ENCODE assay signal across 18 mouse cellular contexts in the genomic region with DNA sequence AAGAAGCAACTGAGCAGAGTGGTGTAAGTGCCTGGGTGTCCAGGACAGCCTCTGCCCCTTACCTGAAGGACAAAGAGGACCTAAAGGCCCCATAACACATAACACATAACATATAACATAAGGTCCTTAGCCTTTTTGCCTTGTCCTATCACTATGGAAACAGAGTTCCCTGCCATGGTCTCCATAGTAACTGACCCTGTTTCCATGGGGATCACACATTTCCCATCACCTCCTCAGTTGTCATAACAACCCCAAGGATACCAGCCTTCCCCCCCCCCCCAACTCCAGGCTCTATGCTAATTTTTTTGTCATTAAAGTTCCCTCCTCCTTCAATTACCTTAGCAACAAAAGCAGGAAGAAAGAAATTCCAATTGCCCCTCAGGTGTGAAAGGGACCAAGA. TPM values are rescaled to one million over a fixed set of nuclear protein-coding genes. Genes with fewer than 3 reads are reported as not detected.
A peak's percentile ranks its signal among the peaks of the same experiment; 100 is the strongest.
DNase-seq lines count a peak whose midpoint lies in the region; ATAC-seq lines count a peak whose summit lies in the region.
"Had no signal": no experiment of that assay in that cellular context is flagged by ENCODE, and none has a peak within 500 bp of the region (broad histone marks: within the 10 kb centered on the region; RNA-seq: fewer than 3 reads in every experiment).

No protein-coding gene starts in this region.

- H3K27ac ChIP-seq in hindbrain, embryonic 10.5 days = 0 out of 2 replicates have a peak overlapping the region, but pooled peaks have one; percentile 40
- peak overlapping the region; percentile 80 for H3K27ac ChIP-seq in midbrain, embryonic 13.5 days
- H3K27ac ChIP-seq: embryonic facial prominence, embryonic 13.5 days; heart, embryonic 10.5 days had no signal

- no peak overlapping the region for H3K4me3 ChIP-seq in hindbrain, embryonic 10.5 days
- H3K4me3 ChIP-seq in midbrain, embryonic 13.5 days (replicated peaks) = no peak overlapping the region
- H3K4me3 ChIP-seq: embryonic facial prominence, embryonic 13.5 days; heart, embryonic 10.5 days had no signal

- H3K4me1 ChIP-seq in hindbrain, embryonic 10.5 days (replicated peaks) = peaks cover 48% of the 10 kb centered on the region
- peaks cover 51% of the 10 kb centered on the region for H3K4me1 ChIP-seq in midbrain, embryonic 13.5 days (replicated peaks)

- no peak overlapping the region for H3K9ac ChIP-seq in midbrain, embryonic 13.5 days (replicated peaks)
- H3K9ac ChIP-seq: embryonic facial prominence, embryonic 13.5 days; lung, embryonic 14.5 days had no signal

- H3K4me2 ChIP-seq in midbrain, embryonic 13.5 days (replicated peaks) = peak overlapping the region; percentile 16
- H3K4me2 ChIP-seq: embryonic facial prominence, embryonic 13.5 days; lung, embryonic 14.5 days had no signal

- H3K27me3 ChIP-seq in hindbrain, embryonic 10.5 days (ENCODE audit: insufficient read depth, poor library complexity, severe bottlenecking) = peaks cover 31% of the 10 kb centered on the region
- peaks cover 29% of the 10 kb centered on the region for H3K27me3 ChIP-seq in midbrain, embryonic 13.5 days
- H3K27me3 ChIP-seq: CH12.LX had no signal

- no peak for ATAC-seq in midbrain, embryonic 13.5 days

- H3K36me3 ChIP-seq in hindbrain, embryonic 10.5 days = no peaks in the 10 kb centered on the region
- no peaks in the 10 kb centered on the region for H3K36me3 ChIP-seq in midbrain, embryonic 13.5 days
- H3K36me3 ChIP-seq: embryonic facial prominence, embryonic 13.5 days; heart, embryonic 10.5 days had no signal

- DNase-seq in embryo, embryonic 10.5 days (ENCODE audit: low spot score) = peak; percentile 43
- no peak for DNase-seq in embryo, embryonic 11 days
- DNase-seq in R1 (ENCODE audit: low read depth, low spot score) = peak; percentile 47
- no peak for DNase-seq in hindbrain, embryonic 10.5 days (ENCODE audit: low spot score)
- DNase-seq in gastrocnemius, adult 8-10 months (ENCODE audit: low spot score in 2 of 2) = no peak
- no peak for DNase-seq in natural killer cell, adult 2 months (ENCODE audit: low spot score in 2 of 2)
- no peak for DNase-seq in right cerebral cortex, postnatal 25 days
- DNase-seq: cerebellum, postnatal 14 days; gastrocnemius, postnatal 25 days; heart, postnatal 4 days; kidney, adult 2 months; kidney, postnatal 36 days; lung, embryonic 14.5 days; right cerebral cortex, postnatal 4 days had no signal

- no peaks in the 10 kb centered on the region for H3K9me3 ChIP-seq in hindbrain, embryonic 10.5 days
- no peaks in the 10 kb centered on the region for H3K9me3 ChIP-seq in midbrain, embryonic 13.5 days
- H3K9me3 ChIP-seq: embryonic facial prominence, embryonic 13.5 days; heart, embryonic 10.5 days had no signal

RNA-seq across cellular contexts. Expression of gene Nbeal2, which starts 4.2 kb away (rescaled TPM):
- polyA plus RNA-seq in hindbrain, embryonic 10.5 days (2016; fragmentation: Nextera tagmentation; extraction: Ambion mirVana) = 1.4 and 1.7 TPM in 2 replicates
- polyA plus RNA-seq in midbrain, embryonic 13.5 days (2015; fragmentation: Nextera tagmentation; extraction: Ambion mirVana) = 2.0 and 3.1 TPM in 2 replicates
- total RNA-seq in gastrocnemius, adult 8-10 months (2022) = 1 to 10 TPM; 2.1 to 4.2 (median 3.1) TPM

RNA-seq across cellular contexts. Expression of gene Ccdc12, which starts 6.5 kb away (rescaled TPM):
- 173 and 180 TPM in 2 replicates for polyA plus RNA-seq in hindbrain, embryonic 10.5 days (2016; fragmentation: Nextera tagmentation; extraction: Ambion mirVana)
- 136 and 140 TPM in 2 replicates for polyA plus RNA-seq in midbrain, embryonic 13.5 days (2015; fragmentation: Nextera tagmentation; extraction: Ambion mirVana)
- 10 to 100 TPM; 38.8 to 53.8 (median 47.0) TPM for total RNA-seq in gastrocnemius, adult 8-10 months (2022)

RNA-seq across cellular contexts. Expression of gene Nradd, which starts 25.5 kb away (rescaled TPM):
- polyA plus RNA-seq in hindbrain, embryonic 10.5 days (2016; fragmentation: Nextera tagmentation; extraction: Ambion mirVana) = 39.9 and 49.9 TPM in 2 replicates
- 33.8 and 36.6 TPM in 2 replicates for polyA plus RNA-seq in midbrain, embryonic 13.5 days (2015; fragmentation: Nextera tagmentation; extraction: Ambion mirVana)
- total RNA-seq in gastrocnemius, adult 8-10 months (2022) = under 1 TPM; 0.27 to 0.88 (median 0.44) TPM

Comparison
In these comparisons a context has a peak if more than half of its experiments do, and no peak if none do; other contexts are left out.
1. DNase-seq: peak in embryo, embryonic 10.5 days (single experiment) and R1 (single experiment); none in embryo, embryonic 11 days (single experiment), hindbrain, embryonic 10.5 days (single experiment), gastrocnemius, adult 8-10 months (0 of 2), natural killer cell, adult 2 months (0 of 2) and right cerebral cortex, postnatal 25 days (single experiment).